Mouse (Mus musculus): ENCODE measurements around the gene Vmn1r48. TPM values are rescaled to one million over a fixed set of nuclear protein-coding genes. Genes with fewer than 3 reads are reported as not detected.

The Vmn1r48 gene
- polyA plus RNA-seq (2014; fragmentation: Illumina TruSeq; extraction: RNeasy Lipid Tissue Mini Kit (QIAGEN cat#74804); ENCODE audit: insufficient read depth, low read depth, low replicate concordance) = not detected

GRCm38 (mm10) chr6:90036741-90037140, at the start of gene Vmn1r48:
Vmn1r48 (minus strand) TSS chr6:90036841.

GRCm38 (mm10) chr6:90078406-90078805, 41.8 kb upstream of the Vmn1r48 start, which contains the start of gene Vmn1r49:
Vmn1r49 (minus strand) TSS chr6:90078506.

GRCm38 (mm10) chr6:90015847-90016246, 20.8 kb downstream of the Vmn1r48 start, which contains the start of gene Vmn1r47:
Vmn1r47 (plus strand) TSS chr6:90016147.

Other genes starting within 250 kb of the Vmn1r48 start
- gene Vmn1r42, start 160.4 kb downstream of the Vmn1r48 start, polyA plus RNA-seq (2014; fragmentation: Illumina TruSeq; extraction: RNeasy Lipid Tissue Mini Kit (QIAGEN cat#74804); ENCODE audit: insufficient read depth, low read depth, low replicate concordance) = not detected
- gene Vmn1r43, start 160.4 kb downstream of the Vmn1r48 start, polyA plus RNA-seq (2014; fragmentation: Illumina TruSeq; extraction: RNeasy Lipid Tissue Mini Kit (QIAGEN cat#74804); ENCODE audit: insufficient read depth, low read depth, low replicate concordance) = not detected
- gene Vmn1r44, start 153.2 kb downstream of the Vmn1r48 start, polyA plus RNA-seq (2014; fragmentation: Illumina TruSeq; extraction: RNeasy Lipid Tissue Mini Kit (QIAGEN cat#74804); ENCODE audit: insufficient read depth, low read depth, low replicate concordance) = not detected
- gene Vmn1r45, start 96.2 kb downstream of the Vmn1r48 start, polyA plus RNA-seq (2014; fragmentation: Illumina TruSeq; extraction: RNeasy Lipid Tissue Mini Kit (QIAGEN cat#74804); ENCODE audit: insufficient read depth, low read depth, low replicate concordance) = not detected
- not detected for gene Vmn1r46, start 67.5 kb downstream of the Vmn1r48 start, polyA plus RNA-seq (2014; fragmentation: Illumina TruSeq; extraction: RNeasy Lipid Tissue Mini Kit (QIAGEN cat#74804); ENCODE audit: insufficient read depth, low read depth, low replicate concordance)
- gene Vmn1r47, start 20.7 kb downstream of the Vmn1r48 start, polyA plus RNA-seq (2014; fragmentation: Illumina TruSeq; extraction: RNeasy Lipid Tissue Mini Kit (QIAGEN cat#74804); ENCODE audit: insufficient read depth, low read depth, low replicate concordance) = not detected
- gene Vmn1r49, start 41.7 kb upstream of the Vmn1r48 start, polyA plus RNA-seq (2014; fragmentation: Illumina TruSeq; extraction: RNeasy Lipid Tissue Mini Kit (QIAGEN cat#74804); ENCODE audit: insufficient read depth, low read depth, low replicate concordance) = not detected
- not detected for gene Vmn1r50, start 64.6 kb upstream of the Vmn1r48 start, polyA plus RNA-seq (2014; fragmentation: Illumina TruSeq; extraction: RNeasy Lipid Tissue Mini Kit (QIAGEN cat#74804); ENCODE audit: insufficient read depth, low read depth, low replicate concordance)
- not detected for gene Vmn1r51, start 85.8 kb upstream of the Vmn1r48 start, polyA plus RNA-seq (2014; fragmentation: Illumina TruSeq; extraction: RNeasy Lipid Tissue Mini Kit (QIAGEN cat#74804); ENCODE audit: insufficient read depth, low read depth, low replicate concordance)
- gene Vmn1r52, start 138.0 kb upstream of the Vmn1r48 start, polyA plus RNA-seq (2014; fragmentation: Illumina TruSeq; extraction: RNeasy Lipid Tissue Mini Kit (QIAGEN cat#74804); ENCODE audit: insufficient read depth, low read depth, low replicate concordance) = not detected
- not detected for gene V1ra8, start 166.0 kb upstream of the Vmn1r48 start, polyA plus RNA-seq (2014; fragmentation: Illumina TruSeq; extraction: RNeasy Lipid Tissue Mini Kit (QIAGEN cat#74804); ENCODE audit: insufficient read depth, low read depth, low replicate concordance)
- gene Vmn1r53, start 187.6 kb upstream of the Vmn1r48 start, polyA plus RNA-seq (2014; fragmentation: Illumina TruSeq; extraction: RNeasy Lipid Tissue Mini Kit (QIAGEN cat#74804); ENCODE audit: insufficient read depth, low read depth, low replicate concordance) = not detected
- gene Vmn1r54, start 209.5 kb upstream of the Vmn1r48 start, polyA plus RNA-seq (2014; fragmentation: Illumina TruSeq; extraction: RNeasy Lipid Tissue Mini Kit (QIAGEN cat#74804); ENCODE audit: insufficient read depth, low read depth, low replicate concordance) = not detected